Mouse (Mus musculus) CH12.LX (cell line): ENCODE data around the gene Coq8a. TPM values are rescaled to one million over a fixed set of nuclear protein-coding genes. Genes with fewer than 3 reads are reported as not detected.

Experiments used
- DNase-seq: peaks from one replicate; pipeline ENCODE4 v3.0.0-alpha.2; 2013; ENCODE audit errors: extremely low read depth
- H3K27ac ChIP-seq: 2 replicates; pipeline ENCODE4 v1.5.1; 2012; ENCODE audit warnings: low read depth, mild to moderate bottlenecking, control low read depth, moderate library complexity; ENCODE audit not compliant: insufficient read depth
- H3K27me3 ChIP-seq: replicated peaks from 2 replicates; pipeline ENCODE3; 2012; ENCODE audit warnings: inconsistent platforms
- H3K36me3 ChIP-seq, 2 experiments: replicated peaks in 1 of 2; 2 replicates each; pipeline versions ENCODE3 to v1.6.1; 2012; ENCODE audit warnings: inconsistent platforms in 1 of 2, low read length in 1 of 2, mild to moderate bottlenecking in 1 of 2, mixed read lengths in 1 of 2, moderate library complexity in 1 of 2; ENCODE audit not compliant: control insufficient read depth in 1 of 2, insufficient read depth in 1 of 2
- H3K4me1 ChIP-seq, 2 experiments: 2 replicates each; pipeline ENCODE4 v1.6.1; 2012; ENCODE audit warnings: inconsistent platforms in 1 of 2, moderate library complexity in 1 of 2; ENCODE audit not compliant: insufficient read depth in 2 of 2, control insufficient read depth in 1 of 2
- H3K4me2 ChIP-seq: 2 replicates; pipeline ENCODE4 v1.6.1; 2012; ENCODE audit warnings: low read depth, mild to moderate bottlenecking, control low read depth; ENCODE audit not compliant: poor library complexity, insufficient read depth, severe bottlenecking
- H3K4me3 ChIP-seq, 3 experiments: fragments of 150-350 bp in 1 of 3; sonication (generic) in 1 of 3; replicated peaks in 1 of 3; 2 replicates each; pipeline versions ENCODE3 to v1.5.1; 2011 to 2012; ENCODE audit warnings: low read depth in 2 of 3, low read length in 2 of 3, mild to moderate bottlenecking in 2 of 3, moderate library complexity in 2 of 3, control low read depth in 1 of 3, improper control_type of control experiment in 1 of 3, inconsistent platforms in 1 of 3, mixed read lengths in 1 of 3; ENCODE audit not compliant: poor library complexity in 1 of 3
- H3K79me2 ChIP-seq: replicated peaks from 2 replicates; pipeline ENCODE4 v1.6.1; 2012; ENCODE audit warnings: mild to moderate bottlenecking, moderate library complexity; ENCODE audit not compliant: control insufficient read depth, poor library complexity, insufficient read depth, severe bottlenecking; ENCODE audit errors: extremely low read depth
- H3K9ac ChIP-seq: 2 replicates; pipeline ENCODE4 v1.6.1; 2012; ENCODE audit warnings: low read depth, mild to moderate bottlenecking, control low read depth, moderate library complexity; ENCODE audit not compliant: insufficient read depth
- H3K9me3 ChIP-seq: replicated peaks from 2 replicates; pipeline ENCODE3; 2012; ENCODE audit warnings: low read length, inconsistent platforms, mixed read lengths
- BHLHE40 ChIP-seq: IDR thresholded peaks from 2 replicates; pipeline ENCODE4 v1.6.1; 2011; ENCODE audit warnings: mild to moderate bottlenecking, low read depth, low read length, improper control_type of control experiment
- CHD1 ChIP-seq: IDR thresholded peaks from 2 replicates; pipeline ENCODE4 v1.6.1; 2012; ENCODE audit warnings: low read depth, low read length, improper control_type of control experiment, inconsistent platforms
- CHD2 ChIP-seq: IDR thresholded peaks from 2 replicates; pipeline ENCODE4 v1.6.1; 2011; ENCODE audit warnings: low read length, improper control_type of control experiment
- E2F4 ChIP-seq: IDR thresholded peaks from 2 replicates; pipeline ENCODE4 v1.6.1; 2011; ENCODE audit warnings: low read depth, low read length, improper control_type of control experiment; ENCODE audit not compliant: insufficient replicate concordance
- ELF1 ChIP-seq: IDR thresholded peaks from 2 replicates; pipeline ENCODE4 v1.6.1; 2014; ENCODE audit warnings: low read depth, mild to moderate bottlenecking, inconsistent platforms, low read length, improper control_type of control experiment
- EP300 ChIP-seq: IDR thresholded peaks from 2 replicates; pipeline ENCODE4 v1.6.1; 2011; ENCODE audit warnings: low read length, improper control_type of control experiment
- ETS1 ChIP-seq: conservative IDR thresholded peaks from 2 replicates; pipeline ENCODE4 v1.6.1; 2012; ENCODE audit warnings: low read depth, mild to moderate bottlenecking, inconsistent platforms, low read length, improper control_type of control experiment, moderate library complexity
- GABPA ChIP-seq: IDR thresholded peaks from 2 replicates; pipeline ENCODE4 v1.6.1; 2012; ENCODE audit warnings: low read depth, low read length, improper control_type of control experiment, inconsistent platforms; ENCODE audit not compliant: insufficient replicate concordance
- HCFC1 ChIP-seq: IDR thresholded peaks from 2 replicates; pipeline ENCODE4 v1.6.1; 2012; ENCODE audit warnings: low read depth, mild to moderate bottlenecking, inconsistent platforms, low read length, improper control_type of control experiment
- IRF4 ChIP-seq: IDR thresholded peaks from 2 replicates; pipeline ENCODE4 v1.6.1; 2014; ENCODE audit warnings: low read depth, mild to moderate bottlenecking, inconsistent platforms, low read length, improper control_type of control experiment
- JUN ChIP-seq: IDR thresholded peaks from 2 replicates; pipeline ENCODE4 v1.6.1; 2011; ENCODE audit warnings: low read depth, mild to moderate bottlenecking, low read length, improper control_type of control experiment, moderate library complexity; ENCODE audit not compliant: insufficient read depth
- JUND ChIP-seq: conservative IDR thresholded peaks from 2 replicates; pipeline ENCODE4 v1.6.1; 2011; ENCODE audit warnings: low read depth, low read length, improper control_type of control experiment
- KAT2A ChIP-seq: IDR thresholded peaks from 2 replicates; pipeline ENCODE4 v1.6.1; 2012; ENCODE audit warnings: low read length, improper control_type of control experiment, inconsistent platforms; ENCODE audit not compliant: insufficient replicate concordance
- MAFK ChIP-seq: IDR thresholded peaks from 2 replicates; pipeline ENCODE4 v1.6.1; 2011; ENCODE audit warnings: low read length, improper control_type of control experiment; ENCODE audit not compliant: insufficient replicate concordance
- MAX ChIP-seq: IDR thresholded peaks from 2 replicates; pipeline ENCODE4 v1.6.1; 2011; ENCODE audit warnings: low read length, improper control_type of control experiment
- MAZ ChIP-seq: IDR thresholded peaks from 2 replicates; pipeline ENCODE4 v1.6.1; 2012; ENCODE audit warnings: low read depth, mild to moderate bottlenecking, inconsistent platforms, low read length, improper control_type of control experiment, moderate library complexity
- MEF2A ChIP-seq: IDR thresholded peaks from 2 replicates; pipeline ENCODE4 v1.6.1; 2014; ENCODE audit warnings: low read depth, mild to moderate bottlenecking, inconsistent platforms, low read length, improper control_type of control experiment, borderline replicate concordance
- MXI1 ChIP-seq: IDR thresholded peaks from 2 replicates; pipeline ENCODE4 v1.6.1; 2011; ENCODE audit warnings: mild to moderate bottlenecking, low read depth, low read length, improper control_type of control experiment
- MYC ChIP-seq: IDR thresholded peaks from 2 replicates; pipeline ENCODE4 v1.6.1; 2011; ENCODE audit warnings: low read depth, mild to moderate bottlenecking, improper control_type of control experiment, low read length
- POLR2A ChIP-seq: IDR thresholded peaks from 2 replicates; pipeline ENCODE4 v1.6.1; 2011; ENCODE audit warnings: low read depth, mild to moderate bottlenecking, improper control_type of control experiment, low read length
- POLR2AphosphoS2 ChIP-seq: IDR thresholded peaks from 2 replicates; pipeline ENCODE4 v1.6.1; 2011; ENCODE audit warnings: low read depth, low read length, improper control_type of control experiment
- RAD21 ChIP-seq: IDR thresholded peaks from 2 replicates; pipeline ENCODE4 v1.6.1; 2011; ENCODE audit warnings: low read depth, mild to moderate bottlenecking, low read length, improper control_type of control experiment, moderate library complexity
- RCOR1 ChIP-seq: conservative IDR thresholded peaks from 2 replicates; pipeline ENCODE4 v1.6.1; 2012; ENCODE audit warnings: low read depth, mild to moderate bottlenecking, inconsistent platforms, low read length, improper control_type of control experiment
- SIN3A ChIP-seq: IDR thresholded peaks from 2 replicates; pipeline ENCODE4 v1.6.1; 2012; ENCODE audit warnings: low read length, improper control_type of control experiment, inconsistent platforms
- SMC3 ChIP-seq: IDR thresholded peaks from 2 replicates; pipeline ENCODE4 v1.6.1; 2011; ENCODE audit warnings: low read depth, low read length, improper control_type of control experiment
- TBP ChIP-seq: conservative IDR thresholded peaks from 2 replicates; pipeline ENCODE4 v1.6.1; 2011; ENCODE audit warnings: low read depth, low read length, improper control_type of control experiment
- UBTF ChIP-seq: IDR thresholded peaks from 2 replicates; pipeline ENCODE4 v1.6.1; 2012; ENCODE audit warnings: low read depth, mild to moderate bottlenecking, inconsistent platforms, low read length, improper control_type of control experiment, moderate library complexity
- USF1 ChIP-seq: IDR thresholded peaks from 2 replicates; pipeline ENCODE4 v1.6.1; 2014; ENCODE audit warnings: low read depth, mild to moderate bottlenecking, inconsistent platforms, low read length, improper control_type of control experiment
- USF2 ChIP-seq: conservative IDR thresholded peaks from 2 replicates; pipeline ENCODE4 v1.6.1; 2011; ENCODE audit warnings: low read depth, low read length, improper control_type of control experiment
- ZC3H11A ChIP-seq: IDR thresholded peaks from 2 replicates; pipeline ENCODE4 v1.6.1; 2012; ENCODE audit warnings: low read depth, mild to moderate bottlenecking, inconsistent platforms, low read length, improper control_type of control experiment
- ZNF384 ChIP-seq: IDR thresholded peaks from 2 replicates; pipeline ENCODE4 v1.6.1; 2012; ENCODE audit warnings: low read depth, low read length, improper control_type of control experiment, inconsistent platforms
- dilution Hi-C: fragments of 300-500 bp; cut with MboI; formaldehyde crosslinking; loops from 2 replicates; pipeline ENCODE4 v1.14.3; 2020; ENCODE audit warnings: low sequenced_read_pairs; ENCODE audit not compliant: extremely low pct_unique_long_range_greater_than_20kb, extremely low pct_ligation_motif_present
- in situ Hi-C: fragments of 300-500 bp; cut with MboI; formaldehyde crosslinking; loops from 3 replicates; pipeline ENCODE4 v1.14.3; 2019; ENCODE audit warnings: low sequenced_read_pairs, low pct_ligation_motif_present, low pct_unique_long_range_greater_than_20kb, mixed read lengths
- polyA plus RNA-seq: library from polyadenylated mRNA; unstranded; fragments of >175 nt; gene quantifications from 2 replicates; pipeline ENCODE4 v1.2.1, GENCODE M21; 2012; ENCODE audit warnings: low read depth; ENCODE audit not compliant: insufficient read length
- total RNA-seq, 2 experiments: library from RNA; depleted of rRNA; stranded (reverse); fragments of 300-350 nt in 1 of 2; fragments of >200 nt in 1 of 2; gene quantifications; 2 replicates each; pipeline ENCODE4 v1.2.3; 2012 to 2014

Gene Coq8a
- total and polyA plus RNA-seq, 3 experiments, result 73.4 to 237 (median 88.1) TPM

- Histone ChIP-seq H3K4me1 (peaks cover 20 to 53% of the 10 kb centered on the region in 2 experiments), H3K27ac (no peak overlapping the region), H3K9me3 (no peaks in the 10 kb centered on the region), H3K9ac (no peak overlapping the region), H3K4me2 (no peak overlapping the region), H3K27me3 (no peaks in the 10 kb centered on the region), H3K4me3 (no peak overlapping the region), H3K79me2 (no peaks in the 10 kb centered on the region), H3K36me3 (peaks cover 0 to 6% of the 10 kb centered on the region in 2 experiments)
- no peak for DNase-seq
- no peak for TF ChIP-seq JUND
- no peak for TF ChIP-seq MAX
- in situ Hi-C loops (loop anchor here (5.0 kb wide), 1 partner anchor 39 kb away; no protein-coding TSS in a partner anchor), dilution Hi-C loops (no loop called here)
These were observed 17.3 kb upstream of the Coq8a start for GRCm38 (mm10) chr1:180216541-180217276.

- no peaks in the 10 kb centered on the region for H3K79me2 ChIP-seq
- no peaks in the 10 kb centered on the region for H3K9me3 ChIP-seq
- no peak overlapping the region for H3K4me2 ChIP-seq
- DNase-seq, result peak; percentile 83
- in situ Hi-C loops (loop anchor here (5.0 kb wide), 1 partner anchor 38 kb away; no protein-coding TSS in a partner anchor), dilution Hi-C loops (no loop called here)
- peaks cover 10 to 57% of the 10 kb centered on the region in 2 experiments for H3K4me1 ChIP-seq
- H3K36me3 ChIP-seq, result no peaks in the 10 kb centered on the region
- no peaks in the 10 kb centered on the region for H3K27me3 ChIP-seq
- H3K9ac ChIP-seq, result no peak overlapping the region
- H3K4me3 ChIP-seq, result no peak overlapping the region
- H3K27ac ChIP-seq, result no peak overlapping the region
- no peak for TF ChIP-seq CHD1
- TF ChIP-seq IRF4, result peak; percentile 46; the same call in 1 of the 2 replicates
- TF ChIP-seq SIN3A, result peak; percentile 52; the same call in 1 of the 2 replicates
- no peak for TF ChIP-seq CHD2
- TF ChIP-seq MAX, result no peak; the same call in 1 of the 2 replicates
- TF ChIP-seq HCFC1, result no peak
- no peak for TF ChIP-seq POLR2AphosphoS2
- TF ChIP-seq MAFK, result no peak
- no peak for TF ChIP-seq MAZ
- no peak; the same call in none of the 2 replicates for TF ChIP-seq RAD21
- no peak for TF ChIP-seq ZNF384
- no peak for TF ChIP-seq ELF1
- TF ChIP-seq USF1, result no peak
- no peak for TF ChIP-seq EP300
- TF ChIP-seq E2F4, result no peak
- no peak for TF ChIP-seq GABPA
- no peak for TF ChIP-seq ETS1
- peak; percentile 100 for TF ChIP-seq SMC3
- TF ChIP-seq MEF2A, result peak; percentile 62
- TF ChIP-seq MXI1, result no peak
- no peak for TF ChIP-seq RCOR1
- no peak for TF ChIP-seq JUND
- TF ChIP-seq BHLHE40, result peak; percentile 35; the same call in 1 of the 2 replicates
- peak; percentile 99 for TF ChIP-seq ZC3H11A
- no peak for TF ChIP-seq JUN
- no peak for TF ChIP-seq KAT2A
- no peak for TF ChIP-seq USF2
- TF ChIP-seq POLR2A, result no peak
- no peak for TF ChIP-seq MYC
- no peak for TF ChIP-seq TBP
- TF ChIP-seq UBTF, result no peak
These were observed 15.6 kb upstream of the Coq8a start for GRCm38 (mm10) chr1:180215044-180215443.
